ENCODE assay signal across 14 mouse cellular contexts in genomic region chr7:117922270-117922669, GRCm38 (mm10).
A peak's percentile ranks its signal among the peaks of the same experiment; 100 is the strongest.
DNase-seq lines count a peak whose midpoint lies in the region; ATAC-seq lines count a peak whose summit lies in the region.
"Had no signal": no experiment of that assay in that cellular context is flagged by ENCODE, and none has a peak within 500 bp of the region (broad histone marks: within the 10 kb centered on the region; RNA-seq: fewer than 3 reads in every experiment).

No protein-coding gene starts in this region.

- ATAC-seq in frontal cortex, adult (ENCODE audit: low TSS enrichment), result peak; percentile 79
- ATAC-seq: forebrain, embryonic 13.5 days; hindbrain, embryonic 16.5 days; intestine, postnatal 0 days had no signal

- DNase-seq in frontal cortex, postnatal 14 days (ENCODE audit: low spot score in 2 of 2), result peak; percentile 18 to 41
- peak; percentile 21 to 25 for DNase-seq in layer of hippocampus, postnatal 36 days
- DNase-seq in right cerebral cortex, adult 2 months (ENCODE audit: low spot score in 2 of 2), result peak; percentile 51 to 56
- DNase-seq in yolk sac, embryonic 10.5 days (ENCODE audit: low spot score), result no peak
- DNase-seq in cerebellum, adult 11-12 months, result no peak
- DNase-seq in embryo, embryonic 10 days (ENCODE audit: low spot score), result no peak
- DNase-seq: cerebellum, postnatal 10 days; heart, postnatal 4 days; lung, adult 2 months; thymus, postnatal 25 days had no signal

Comparison
In these comparisons a context has a peak if more than half of its experiments do, and no peak if none do; other contexts are left out.
1. DNase-seq: peak in frontal cortex, postnatal 14 days (2 of 2), layer of hippocampus, postnatal 36 days (2 of 2) and right cerebral cortex, adult 2 months (2 of 2); none in yolk sac, embryonic 10.5 days (single experiment), cerebellum, adult 11-12 months (single experiment) and embryo, embryonic 10 days (single experiment).